Mouse (Mus musculus) erythroblast, embryonic 14.5 days (primary cell): ENCODE data around the gene Ppox.
"Not testable (repeated sequence)": the region's sequence is repeated elsewhere in the genome, so short reads cannot be mapped to it uniquely, and the experiment has no call there.

Experiments used
- GATA1 ChIP-seq: IDR thresholded peaks from 2 replicates; pipeline ENCODE4 v1.6.1; 2012; ENCODE audit warnings: low read length, inconsistent platforms, mixed read lengths
- TAL1 ChIP-seq: IDR thresholded peaks from 3 replicates; pipeline ENCODE4 v1.6.1; 2012; ENCODE audit warnings: low read length, inconsistent platforms, mixed read lengths

DNA sequence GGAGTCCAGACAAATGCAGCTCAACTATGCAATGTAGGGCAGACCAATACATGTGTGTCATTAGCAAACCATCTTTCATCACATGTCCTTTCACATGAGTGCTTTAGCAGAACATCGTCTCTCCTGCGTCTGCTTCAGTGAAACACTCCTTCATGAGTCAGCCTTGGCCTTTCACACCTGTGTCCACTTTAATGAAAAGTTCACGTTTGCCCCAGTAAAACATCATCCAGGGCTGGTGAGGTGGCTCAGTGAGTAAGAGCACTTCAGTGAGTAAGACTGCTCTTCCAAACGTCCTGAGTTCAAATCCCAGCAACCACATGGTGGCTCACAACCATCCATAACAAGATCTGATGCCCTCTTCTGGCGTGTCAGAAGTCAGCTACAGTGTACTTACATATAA, 25.2 kb upstream of the Ppox start:
- not testable (repeated sequence) for TF ChIP-seq GATA1, TAL1
